Mouse (Mus musculus): ENCODE results near the gene Tekt2.

Gene Tekt2

GRCm38 (mm10) chr4:126275081-126275480, 50.4 kb downstream of the Tekt2 start:
- no peak for DNase-seq (ENCODE audit: low spot score in 2 of 2)

DNA sequence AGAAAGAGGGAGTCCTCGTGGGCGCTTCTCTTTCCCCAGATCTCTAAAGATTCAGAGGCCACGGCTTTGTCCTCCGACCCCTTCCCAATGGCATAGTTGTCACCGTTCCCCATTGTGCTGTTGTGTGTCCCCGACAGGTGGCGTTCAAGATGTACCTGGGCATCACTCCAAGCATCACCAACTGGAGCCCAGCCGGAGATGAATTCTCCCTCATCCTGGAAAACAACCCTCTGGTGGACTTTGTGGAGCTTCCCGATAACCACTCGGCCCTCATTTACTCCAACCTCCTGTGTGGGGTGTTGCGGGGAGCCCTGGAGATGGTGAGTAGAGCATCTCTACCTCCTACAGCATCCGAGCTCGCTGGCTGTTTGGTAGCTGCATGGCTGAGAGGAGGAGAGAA, 51.7 kb downstream of the Tekt2 start:
- DNase-seq (ENCODE audit: low spot score in 2 of 2), result no peak

Measured in heart, adult 9 months (tissue).